Mouse (Mus musculus) left cerebral cortex, postnatal 14 days (tissue): ENCODE measurements at regions not wholly inside any gene's neighbourhood (a gene's known extent, or its start where the extent isn't known, plus 50 kb on each side); places are given as distances from the start of the nearest gene placed in this dataset.

Experiments
- DNase-seq, 2 experiments: peaks; one replicate each; pipeline ENCODE4 v3.0.0; 2021 to 2022; ENCODE audit warnings: low spot score in 2 of 2, mixed read lengths in 1 of 2
- intact Hi-C: fragments of 180-260 bp; cut with DNase I; formaldehyde crosslinking; loops from one replicate; pipeline ENCODE4 v1.15.1; 2025

DNA sequence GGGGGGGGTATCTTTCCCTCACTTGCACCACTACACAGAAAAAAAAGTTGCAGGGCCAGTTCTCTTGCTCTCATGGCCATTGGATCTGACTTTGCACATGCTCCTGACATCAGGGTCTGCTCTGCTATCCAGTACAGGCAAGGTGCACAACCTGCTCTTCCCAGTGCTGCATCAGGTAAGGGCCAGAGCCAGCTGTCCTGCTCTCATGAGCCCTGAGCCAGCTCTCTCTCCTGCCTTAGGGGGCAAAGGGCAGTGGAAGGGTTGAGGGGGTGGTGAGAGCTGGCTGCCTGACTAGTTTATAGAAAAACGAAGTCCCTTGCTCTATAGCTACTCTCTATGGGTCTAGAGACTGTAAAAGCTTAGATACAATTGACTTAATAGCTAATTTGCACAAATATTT lies 927.6 kb downstream of the Rab28 start:
- intact Hi-C loops, result no loop called here
- DNase-seq, result no peak

DNA sequence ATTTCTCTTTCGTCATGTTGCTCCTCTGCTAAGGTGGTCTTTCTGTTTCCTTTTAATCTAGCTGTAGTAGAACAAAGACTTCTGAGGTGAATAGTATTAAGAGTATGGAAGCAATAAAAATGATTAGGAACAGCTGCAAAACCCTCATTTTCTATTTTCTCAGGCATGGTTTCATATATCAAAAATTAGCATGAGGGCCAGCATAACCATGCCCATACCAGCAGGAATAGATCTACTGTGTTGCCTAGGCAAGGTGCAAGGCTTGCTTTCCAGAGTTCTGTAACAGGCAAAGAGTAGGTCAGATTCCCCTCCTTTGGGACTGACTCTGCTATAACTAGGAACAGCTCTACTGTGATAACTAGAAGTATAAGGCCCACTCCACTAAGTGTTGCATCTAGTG lies 928.1 kb downstream of the Rab28 start:
- DNase-seq, result no peak
- intact Hi-C loops, result no loop called here

- DNase-seq, result no peak
- intact Hi-C loops, result no loop called here
Observed at GRCm38 (mm10) chr5:40775856-40776255, 932.1 kb downstream of the Rab28 start.

DNA sequence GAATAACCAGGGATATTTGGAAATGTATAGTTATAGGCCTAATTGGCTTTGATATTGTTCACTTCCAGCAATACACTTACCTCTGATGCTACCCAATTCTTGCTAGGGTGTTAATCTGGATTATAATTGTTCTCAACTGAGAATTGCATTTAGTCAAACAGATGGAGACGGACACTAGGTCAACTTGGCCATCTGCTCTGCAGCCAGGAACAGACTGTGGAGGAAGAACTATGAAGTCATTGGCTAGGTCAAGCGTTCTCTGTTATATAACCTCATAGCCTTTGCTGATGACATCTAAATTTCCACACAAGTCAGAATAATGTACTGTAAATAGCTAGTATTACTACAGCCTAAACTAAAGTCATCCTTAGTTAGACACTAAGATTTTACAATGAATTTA lies 947.7 kb downstream of the Rab28 start:
- no peak for DNase-seq
- intact Hi-C loops, result no loop called here

GRCm38 (mm10) chr5:40750044-40750443 lies 957.9 kb downstream of the Rab28 start:
- intact Hi-C loops, result no loop called here
- no peak for DNase-seq

- intact Hi-C loops, result no loop called here
- peak; percentile 9 to 31 for DNase-seq
Observed at GRCm38 (mm10) chr5:40735660-40736059, 972.3 kb downstream of the Rab28 start.

DNA sequence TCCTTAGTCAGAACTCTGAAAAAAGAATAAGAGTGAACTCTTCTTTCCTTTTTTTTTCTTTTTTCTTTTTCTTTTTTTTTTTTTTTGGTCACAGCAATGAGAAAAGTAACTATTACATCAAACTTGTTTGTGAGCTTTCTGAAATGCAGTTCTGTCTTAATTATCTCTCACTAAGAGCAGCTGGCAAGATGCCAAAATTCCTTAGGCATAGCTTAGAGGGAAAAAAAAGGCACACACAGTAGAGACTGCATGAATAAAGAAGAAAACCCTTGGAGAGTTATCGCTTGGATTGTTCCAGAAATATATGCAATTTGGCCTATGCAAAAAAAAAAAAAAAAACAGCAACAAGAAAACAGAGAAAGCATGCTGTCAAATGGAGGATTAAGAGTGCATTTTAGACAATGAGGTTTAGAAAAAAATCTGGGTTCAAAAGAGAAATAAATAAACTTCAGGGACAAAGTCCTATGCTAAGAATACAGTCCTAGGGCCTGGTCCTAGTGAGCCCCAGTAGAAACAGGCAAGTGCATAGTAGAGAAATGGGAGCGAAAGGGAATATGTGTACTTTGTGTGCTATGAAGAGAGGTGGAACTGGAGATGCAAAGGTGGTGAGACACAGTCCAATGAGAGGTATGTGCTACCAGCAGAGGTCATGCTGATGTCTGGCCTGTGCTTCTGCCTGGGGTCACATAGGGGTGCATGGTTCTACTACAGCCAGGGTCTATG lies 974.0 kb downstream of the Rab28 start:
- intact Hi-C loops, result no loop called here
- peak; percentile 10 to 34 for DNase-seq

GRCm38 (mm10) chr5:40714497-40715128 lies 959.3 kb upstream of the Hs3st1 start:
- intact Hi-C loops, result no loop called here
- DNase-seq, result peak; percentile 6 to 16

DNA sequence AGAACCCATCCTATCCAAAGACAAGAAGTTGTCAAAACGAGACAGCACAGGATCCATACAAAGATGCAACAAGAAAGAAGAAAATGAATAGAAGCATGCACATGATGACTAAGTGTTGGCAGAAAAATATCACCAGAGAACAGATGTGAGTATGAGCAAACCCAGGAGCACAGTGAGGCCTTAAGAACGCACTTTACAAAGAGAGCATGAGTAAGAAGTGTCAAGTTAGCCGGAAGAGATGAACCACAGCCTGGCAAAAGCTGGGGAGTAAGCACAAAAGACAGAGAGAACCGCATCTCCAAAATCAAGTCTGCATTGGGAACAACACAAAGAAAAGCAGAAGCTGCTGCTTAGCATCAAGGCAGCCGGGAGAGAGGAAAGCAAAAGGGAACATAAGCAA lies 946.4 kb upstream of the Hs3st1 start:
- intact Hi-C loops, result no loop called here
- DNase-seq, result peak; percentile 6 to 31

DNA sequence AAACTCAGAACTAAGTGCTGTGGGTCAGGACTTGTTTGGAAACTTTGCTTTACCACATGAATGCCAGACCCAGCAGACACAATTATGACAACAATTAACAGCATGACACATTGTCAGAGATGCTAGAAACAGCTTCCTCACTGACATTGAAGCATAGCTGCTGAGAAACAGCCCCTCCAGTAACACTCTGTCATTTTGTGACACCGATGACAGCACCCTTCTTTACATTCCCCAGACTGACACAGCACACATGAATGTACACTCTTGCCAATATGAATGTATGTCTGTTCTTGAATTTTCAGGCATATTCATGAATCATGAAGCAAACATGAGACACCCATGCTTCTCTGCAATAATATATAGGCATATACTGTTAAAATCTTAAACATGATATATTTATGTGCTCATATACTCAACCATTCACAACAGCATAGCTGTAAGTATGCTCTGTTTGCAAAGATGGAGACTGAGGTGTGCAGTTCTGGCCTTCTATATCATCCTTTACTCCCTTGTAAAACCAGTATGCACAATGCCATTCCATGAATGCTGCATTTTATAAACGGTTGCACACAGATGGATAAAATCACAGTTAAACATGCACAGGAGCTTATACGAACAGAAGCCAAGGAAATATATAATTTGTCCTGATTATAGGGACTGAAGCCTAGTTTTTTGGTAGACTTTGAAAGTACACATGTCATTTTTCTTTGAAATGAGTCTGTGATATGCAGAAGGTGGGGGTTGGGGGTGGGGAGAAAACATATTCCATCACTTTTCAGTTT lies 942.4 kb upstream of the Hs3st1 start:
- no peak for DNase-seq
- intact Hi-C loops, result no loop called here
